Mouse (Mus musculus): Measurements from ENCODE around the gene Rpl13a. TPM values are rescaled to one million over a fixed set of nuclear protein-coding genes. Genes with fewer than 3 reads are reported as not detected.

The Rpl13a gene
- polyA plus RNA-seq, 1 experiment from 2014 or later, result 1,168 TPM

DNA sequence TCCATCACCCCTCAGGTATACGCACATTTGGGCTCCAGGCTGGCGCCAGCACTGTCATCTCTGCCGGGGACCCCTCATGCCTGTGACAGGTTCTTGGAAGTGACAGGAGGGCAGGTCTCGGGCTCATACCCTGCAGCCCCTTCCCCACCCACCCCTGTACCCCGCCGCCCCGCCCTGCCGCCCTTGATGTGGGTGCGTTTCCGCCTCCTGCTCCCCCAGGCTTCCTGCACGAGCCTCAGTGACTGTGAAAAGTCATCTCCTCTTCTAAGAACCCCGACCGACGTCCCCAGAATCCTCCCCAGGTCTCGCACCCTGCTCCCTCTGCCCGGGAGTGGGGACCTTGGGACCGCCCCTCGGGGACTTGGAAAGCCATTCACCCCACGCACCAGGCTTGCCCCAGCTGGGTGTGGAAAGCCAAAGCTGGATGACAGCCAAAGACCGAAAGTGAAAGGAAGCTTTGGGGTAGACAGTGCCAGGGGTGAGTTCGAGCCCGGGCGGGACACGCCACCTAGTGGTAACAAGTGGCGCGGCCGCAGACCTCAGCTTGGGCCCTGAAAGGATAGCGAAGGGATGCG, 7.5 kb upstream of the Rpl13a start, which contains the start of the genes Gm45713 and Flt3l:
Gene Gm45713 (minus strand): TSS at position 239 of the 575 bp plus-strand sequence.
Gene Flt3l (minus strand): TSS at position 440 of the 575 bp plus-strand sequence.
- Histone ChIP-seq H3K27me3 (ENCODE audit: control insufficient read depth, insufficient read depth, low read length) (peaks cover 2% of the 10 kb centered on the region; the same call in 1 of the 2 replicates), H3K4me3 (ENCODE audit: low read depth, low read length) (peak within 1 kb of the TSS; percentile 42), H3K9ac (ENCODE audit: low read depth, low read length) (peak within 1 kb of the TSS; percentile 59), H3K4me2 (replicated peaks; ENCODE audit: low read depth, low read length) (peak within 1 kb of the TSS; percentile 66), H3K9me3 (ENCODE audit: control insufficient read depth, low read length) (no peaks in the 10 kb centered on the region), H3K27ac (ENCODE audit: low read depth, low read length) (no peak within 1 kb of the TSS), H3K4me1 (replicated peaks; ENCODE audit: control insufficient read depth, insufficient read depth, low read length) (no peaks in the 10 kb centered on the region; the same call in 1 of the 2 replicates), H3K36me3 (ENCODE audit: control insufficient read depth, insufficient read depth, low read length) (no peaks in the 10 kb centered on the region)
- ATAC-seq (ENCODE audit: low FRiP score) (peak; percentile 75), DNase-seq (ENCODE audit: low spot score) (peak; percentile 86)
- 4% methylated on average over 29 of the region's 29 CpGs for WGBS

DNA sequence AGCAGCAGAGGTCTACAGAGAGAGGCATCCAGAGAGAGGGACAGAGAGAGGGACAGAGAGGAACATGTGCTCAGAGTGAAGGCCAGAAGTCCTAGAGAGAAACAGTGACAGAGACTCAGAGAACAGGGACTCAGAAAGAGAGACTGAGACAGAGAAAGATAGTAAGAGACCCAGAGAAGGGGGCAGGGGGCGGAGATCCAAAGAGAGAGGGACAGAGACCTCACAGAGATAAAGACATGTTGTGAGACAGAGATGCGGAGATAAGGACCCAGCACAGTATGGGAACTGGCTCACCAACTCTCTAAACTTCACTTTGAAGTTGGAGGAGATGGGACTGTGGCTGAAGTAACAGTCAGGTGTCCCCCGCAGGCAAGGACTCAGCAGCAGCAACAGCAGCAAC, 6.8 kb upstream of the Rpl13a start:
- Histone ChIP-seq H3K36me3 (ENCODE audit: control insufficient read depth, insufficient read depth, low read length) (no peaks in the 10 kb centered on the region), H3K4me3 (ENCODE audit: low read depth, low read length) (no peak overlapping the region), H3K9ac (ENCODE audit: low read depth, low read length) (no peak overlapping the region), H3K9me3 (ENCODE audit: control insufficient read depth, low read length) (no peaks in the 10 kb centered on the region), H3K27me3 (ENCODE audit: control insufficient read depth, insufficient read depth, low read length) (peaks cover 2% of the 10 kb centered on the region; the same call in 1 of the 2 replicates), H3K4me1 (replicated peaks; ENCODE audit: control insufficient read depth, insufficient read depth, low read length) (no peaks in the 10 kb centered on the region; the same call in 1 of the 2 replicates), H3K4me2 (replicated peaks; ENCODE audit: low read depth, low read length) (no peak overlapping the region), H3K27ac (ENCODE audit: low read depth, low read length) (no peak overlapping the region)
- DNase-seq (ENCODE audit: low spot score) (no peak), ATAC-seq (ENCODE audit: low FRiP score) (no peak)
- WGBS, result 62% methylated on average over 3 of the region's 3 CpGs

DNA sequence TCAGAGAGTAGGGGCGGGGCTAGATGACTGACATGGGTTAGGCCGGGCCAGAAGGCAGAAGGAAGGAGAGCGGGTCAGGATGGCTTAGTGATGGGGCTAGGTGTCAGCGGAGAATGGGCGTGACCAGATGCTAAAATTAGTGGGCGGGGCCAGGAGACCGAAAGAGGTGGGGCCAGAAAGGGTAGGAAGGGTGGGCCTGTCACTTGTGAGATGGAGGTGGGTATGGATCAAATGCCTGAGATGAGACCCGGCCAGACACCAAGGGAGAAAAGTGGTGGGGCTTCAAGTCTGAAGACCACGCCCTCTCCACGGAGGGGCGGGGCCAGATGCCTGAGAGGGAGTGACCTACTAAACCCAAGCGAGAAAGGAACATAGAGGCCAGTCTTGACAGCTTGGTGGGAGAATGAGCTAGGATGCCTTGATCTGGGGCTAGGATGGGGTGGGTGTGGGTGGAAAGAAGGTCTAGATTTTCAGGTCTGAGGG, 6.0 kb upstream of the Rpl13a start:
- peak; percentile 57 for DNase-seq (ENCODE audit: low spot score)
- Histone ChIP-seq H3K4me2 (replicated peaks; ENCODE audit: low read depth, low read length) (no peak overlapping the region), H3K9me3 (ENCODE audit: control insufficient read depth, low read length) (no peaks in the 10 kb centered on the region), H3K36me3 (ENCODE audit: control insufficient read depth, insufficient read depth, low read length) (no peaks in the 10 kb centered on the region), H3K27ac (ENCODE audit: low read depth, low read length) (no peak overlapping the region), H3K4me1 (replicated peaks; ENCODE audit: control insufficient read depth, insufficient read depth, low read length) (no peaks in the 10 kb centered on the region; the same call in 1 of the 2 replicates), H3K9ac (ENCODE audit: low read depth, low read length) (no peak overlapping the region), H3K4me3 (ENCODE audit: low read depth, low read length) (no peak overlapping the region), H3K27me3 (ENCODE audit: control insufficient read depth, insufficient read depth, low read length) (peaks cover 2% of the 10 kb centered on the region; the same call in 1 of the 2 replicates)
- WGBS, result 7% methylated on average over 12 of the region's 12 CpGs
- peak; percentile 26; the same call in 1 of the 2 replicates for ATAC-seq (ENCODE audit: low FRiP score)

DNA sequence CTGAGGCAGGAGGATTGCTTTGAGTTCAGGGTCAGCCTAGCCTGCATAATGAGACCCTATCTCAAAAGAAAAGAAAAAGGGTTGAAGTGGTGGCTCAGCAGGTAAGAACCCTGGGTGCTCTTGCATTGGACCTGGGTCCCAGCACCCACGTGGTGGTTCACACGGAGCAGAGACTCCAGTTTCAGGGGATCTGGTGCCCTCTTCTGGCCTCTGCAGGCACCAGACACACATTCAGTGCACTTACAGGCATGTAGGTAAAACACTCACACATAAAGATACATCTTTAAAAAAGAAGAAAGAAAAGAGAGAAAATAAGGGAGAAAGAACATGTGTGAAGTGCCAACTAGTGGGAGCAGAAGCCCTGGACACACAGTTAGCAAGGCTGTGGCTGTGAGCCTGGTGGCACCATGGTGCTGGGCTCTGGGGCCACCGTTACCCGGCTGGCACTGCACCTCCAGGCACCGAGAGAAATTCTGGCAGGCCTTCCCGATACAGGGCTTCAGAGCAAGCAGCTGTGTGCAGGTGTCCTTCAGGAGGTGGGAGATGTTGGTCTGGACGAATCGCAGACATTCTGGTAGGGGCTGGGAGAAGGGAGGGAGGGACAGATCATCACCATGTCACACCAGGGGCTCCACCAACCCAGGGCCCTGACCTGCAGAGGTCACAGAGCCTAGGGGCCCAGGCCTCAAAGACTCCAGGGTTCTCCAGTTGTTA, 5.0 kb upstream of the Rpl13a start:
- ATAC-seq (ENCODE audit: low FRiP score) (no peak), DNase-seq (ENCODE audit: low spot score) (no peak)
- H3K4me1 ChIP-seq (replicated peaks; ENCODE audit: control insufficient read depth, insufficient read depth, low read length), result no peaks in the 10 kb centered on the region; the same call in 1 of the 2 replicates
- no peak overlapping the region for H3K4me2 ChIP-seq (replicated peaks; ENCODE audit: low read depth, low read length)
- no peak overlapping the region for H3K27ac ChIP-seq (ENCODE audit: low read depth, low read length)
- H3K9me3 ChIP-seq (ENCODE audit: control insufficient read depth, low read length), result no peaks in the 10 kb centered on the region
- no peak overlapping the region for H3K9ac ChIP-seq (ENCODE audit: low read depth, low read length)
- 72% methylated on average over 8 of the region's 8 CpGs for WGBS
- H3K4me3 ChIP-seq (ENCODE audit: low read depth, low read length), result no peak overlapping the region
- H3K27me3 ChIP-seq (ENCODE audit: control insufficient read depth, insufficient read depth, low read length), result peaks cover 2% of the 10 kb centered on the region; the same call in 1 of the 2 replicates
- no peaks in the 10 kb centered on the region for H3K36me3 ChIP-seq (ENCODE audit: control insufficient read depth, insufficient read depth, low read length)

DNA sequence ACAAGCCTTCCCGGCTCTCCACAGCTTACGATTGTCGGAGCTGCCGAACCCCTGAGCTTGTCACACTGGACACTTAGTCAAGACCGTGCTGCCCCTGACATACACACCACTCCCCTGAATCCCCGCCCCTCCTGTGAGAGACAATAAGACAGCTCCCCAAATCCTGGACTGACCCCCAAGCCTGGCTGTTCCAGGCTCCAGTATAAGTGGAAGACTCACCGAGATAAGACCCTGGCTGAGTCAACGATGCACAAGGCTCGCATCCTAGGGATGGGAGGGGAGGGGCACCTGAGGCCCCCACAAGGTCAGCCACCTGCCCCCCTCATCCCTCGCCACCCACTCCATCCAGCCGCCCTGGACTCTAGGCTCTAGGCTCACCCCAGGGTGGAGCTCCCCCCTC, 3.3 kb upstream of the Rpl13a start:
- ATAC-seq (ENCODE audit: low FRiP score) (no peak), DNase-seq (ENCODE audit: low spot score) (no peak)
- peaks cover 6% of the 10 kb centered on the region for H3K36me3 ChIP-seq (ENCODE audit: control insufficient read depth, insufficient read depth, low read length)
- WGBS, result 83% methylated on average over 11 of the region's 11 CpGs
- H3K9me3 ChIP-seq (ENCODE audit: control insufficient read depth, low read length), result no peaks in the 10 kb centered on the region
- no peak overlapping the region for H3K27ac ChIP-seq (ENCODE audit: low read depth, low read length)
- peaks cover 4% of the 10 kb centered on the region for H3K4me1 ChIP-seq (replicated peaks; ENCODE audit: control insufficient read depth, insufficient read depth, low read length)
- no peak overlapping the region for H3K9ac ChIP-seq (ENCODE audit: low read depth, low read length)
- H3K4me2 ChIP-seq (replicated peaks; ENCODE audit: low read depth, low read length), result no peak overlapping the region
- H3K4me3 ChIP-seq (ENCODE audit: low read depth, low read length), result no peak overlapping the region
- H3K27me3 ChIP-seq (ENCODE audit: control insufficient read depth, insufficient read depth, low read length), result peaks cover 2% of the 10 kb centered on the region; the same call in 1 of the 2 replicates

DNA sequence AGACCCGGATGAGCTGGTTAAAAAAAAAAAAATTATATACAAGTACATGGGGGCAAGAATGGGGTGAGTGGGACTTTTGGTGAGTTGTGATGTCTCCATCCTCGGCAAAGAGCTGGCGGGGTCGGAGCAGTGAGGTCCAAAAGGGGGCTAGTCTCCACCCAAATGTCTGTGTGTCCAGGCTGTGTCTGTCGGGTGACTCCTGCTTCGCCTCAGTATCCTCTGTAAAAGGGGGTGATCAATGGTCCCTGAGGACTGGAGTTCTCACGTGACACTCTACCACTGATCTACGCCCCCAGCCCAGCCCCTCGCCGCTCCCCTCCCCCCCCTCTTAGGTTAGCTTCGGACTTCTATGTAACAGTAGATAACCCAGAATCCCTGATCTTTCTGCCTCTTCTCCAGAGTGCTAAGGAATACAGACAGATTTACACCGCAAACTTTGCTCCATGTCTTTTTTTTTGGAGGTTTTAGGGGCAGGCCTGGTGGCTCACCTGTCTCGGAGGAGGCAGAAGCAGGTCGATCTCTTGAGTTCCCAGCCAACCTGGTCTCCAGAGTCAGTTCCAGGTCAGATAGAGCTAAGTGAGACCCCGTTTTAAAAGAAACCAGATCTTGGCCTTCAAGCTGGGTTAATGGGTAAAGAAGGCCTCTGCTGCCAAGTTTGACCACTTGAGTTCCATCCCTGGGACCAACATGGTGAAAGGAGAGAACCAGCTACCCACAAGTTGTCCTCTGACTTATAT, 1.4 kb upstream of the Rpl13a start:
- peaks cover 8% of the 10 kb centered on the region for H3K4me1 ChIP-seq (replicated peaks; ENCODE audit: control insufficient read depth, insufficient read depth, low read length)
- WGBS, result 44% methylated on average over 15 of the region's 15 CpGs
- ATAC-seq (ENCODE audit: low FRiP score), result no peak

DNA sequence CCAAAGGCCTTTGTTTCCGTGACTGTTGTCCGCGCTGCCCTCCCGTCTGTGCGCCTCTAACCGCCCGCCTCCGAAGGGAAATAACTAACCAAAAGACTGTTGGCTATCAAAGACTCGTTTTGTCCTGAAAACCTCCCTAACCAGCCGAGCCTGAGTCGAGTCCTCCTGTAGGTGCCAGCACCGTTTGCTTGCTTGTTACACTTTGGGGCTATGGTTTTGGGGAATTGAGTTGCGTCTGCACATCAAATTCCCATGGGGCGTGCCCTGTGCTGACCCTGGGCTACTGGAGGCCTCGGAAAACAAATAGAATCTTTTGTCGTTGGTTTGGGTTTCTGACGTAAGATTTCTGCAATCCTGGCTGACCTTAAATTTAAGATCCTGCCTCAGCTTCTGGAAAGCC, 757 bp upstream of the Rpl13a start:
- ATAC-seq (ENCODE audit: low FRiP score) (no peak), DNase-seq (ENCODE audit: low spot score) (peak; percentile 80)
- H3K4me1 ChIP-seq (replicated peaks; ENCODE audit: control insufficient read depth, insufficient read depth, low read length), result peaks cover 8% of the 10 kb centered on the region
- no peaks in the 10 kb centered on the region for H3K27me3 ChIP-seq (ENCODE audit: control insufficient read depth, insufficient read depth, low read length)
- under 1% methylated on average over 17 of the region's 17 CpGs for WGBS
- H3K27ac ChIP-seq (ENCODE audit: low read depth, low read length), result peak overlapping the region; percentile 93
- H3K4me3 ChIP-seq (ENCODE audit: low read depth, low read length), result peak overlapping the region; percentile 38
- H3K9me3 ChIP-seq (ENCODE audit: control insufficient read depth, low read length), result no peaks in the 10 kb centered on the region
- H3K4me2 ChIP-seq (replicated peaks; ENCODE audit: low read depth, low read length), result peak overlapping the region; percentile 45
- H3K9ac ChIP-seq (ENCODE audit: low read depth, low read length), result peak overlapping the region; percentile 70
- H3K36me3 ChIP-seq (ENCODE audit: control insufficient read depth, insufficient read depth, low read length), result peaks cover 21% of the 10 kb centered on the region

More for the DNA sequence above, 1.4 kb upstream of the Rpl13a start:
- no peak for DNase-seq (ENCODE audit: low spot score)
- Histone ChIP-seq H3K27me3 (ENCODE audit: control insufficient read depth, insufficient read depth, low read length) (no peaks in the 10 kb centered on the region), H3K4me2 (replicated peaks; ENCODE audit: low read depth, low read length) (peak overlapping the region; percentile 45), H3K4me3 (ENCODE audit: low read depth, low read length) (peak overlapping the region; percentile 38), H3K9ac (ENCODE audit: low read depth, low read length) (peak overlapping the region; percentile 70), H3K27ac (ENCODE audit: low read depth, low read length) (peak overlapping the region; percentile 93), H3K36me3 (ENCODE audit: control insufficient read depth, insufficient read depth, low read length) (peaks cover 21% of the 10 kb centered on the region), H3K9me3 (ENCODE audit: control insufficient read depth, low read length) (no peaks in the 10 kb centered on the region)

DNA sequence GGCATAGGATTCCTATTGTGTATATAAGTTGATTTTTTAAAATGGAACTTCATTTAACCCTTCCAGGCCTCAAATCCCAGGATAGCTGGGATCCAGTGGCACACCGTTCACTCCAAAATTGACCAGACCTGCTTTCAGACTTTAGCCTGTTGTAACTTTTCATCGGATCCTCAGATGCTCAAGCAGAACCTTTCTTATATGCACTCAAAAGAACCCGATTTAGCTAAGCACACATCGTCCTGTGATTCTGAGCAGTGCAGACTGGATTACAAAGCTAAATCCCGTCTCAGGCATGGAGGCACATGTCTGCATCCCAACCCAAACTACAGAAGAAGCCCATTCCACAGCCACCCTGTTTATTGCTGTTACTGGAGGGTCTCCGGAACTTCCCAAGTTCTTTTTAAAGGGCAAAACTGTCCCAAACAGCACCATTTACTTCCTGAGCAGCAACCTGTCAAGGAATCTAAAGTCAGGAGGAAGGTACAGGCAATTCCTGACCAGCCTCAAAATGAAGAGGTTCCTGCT, 799 bp downstream of the Rpl13a start:
- ATAC-seq (ENCODE audit: low FRiP score) (no peak), DNase-seq (ENCODE audit: low spot score) (peak; percentile 31)
- H3K27ac ChIP-seq (ENCODE audit: low read depth, low read length), result peak overlapping the region; percentile 84
- peak overlapping the region; percentile 93 for H3K4me2 ChIP-seq (replicated peaks; ENCODE audit: low read depth, low read length)
- peak overlapping the region; percentile 99 for H3K4me3 ChIP-seq (ENCODE audit: low read depth, low read length)
- 1% methylated on average over 6 of the region's 6 CpGs for WGBS
- peaks cover 8% of the 10 kb centered on the region for H3K4me1 ChIP-seq (replicated peaks; ENCODE audit: control insufficient read depth, insufficient read depth, low read length)
- no peaks in the 10 kb centered on the region for H3K27me3 ChIP-seq (ENCODE audit: control insufficient read depth, insufficient read depth, low read length)
- peak overlapping the region; percentile 100 for H3K9ac ChIP-seq (ENCODE audit: low read depth, low read length)
- H3K36me3 ChIP-seq (ENCODE audit: control insufficient read depth, insufficient read depth, low read length), result peaks cover 22% of the 10 kb centered on the region
- no peaks in the 10 kb centered on the region for H3K9me3 ChIP-seq (ENCODE audit: control insufficient read depth, low read length)

Measured in hindbrain, embryonic 11.5 days (tissue).